Mouse (Mus musculus) lung, postnatal 0 days (tissue): Measurements from ENCODE around the gene Helq.

Experiments
- CTCF ChIP-seq: IDR thresholded peaks from 2 replicates; pipeline ENCODE4 v1.5.1; 2016; ENCODE audit warnings: antibody characterized with exemption, mild to moderate bottlenecking
- EP300 ChIP-seq: IDR thresholded peaks from 2 replicates; pipeline ENCODE4 v1.6.1; 2016; ENCODE audit warnings: antibody characterized with exemption, mild to moderate bottlenecking, control low read depth

- TF ChIP-seq CTCF (no peak), EP300 (no peak)
Measured at GRCm38 (mm10) chr5:100760049-100760663, 38.2 kb downstream of the Helq start.
